Mouse (Mus musculus): ENCODE measurements around the gene Sertad3. TPM values are rescaled to one million over a fixed set of nuclear protein-coding genes. Genes with fewer than 3 reads are reported as not detected.
A peak's percentile ranks its signal among the peaks of the same experiment; 100 is the strongest.

The Sertad3 gene
- polyA plus RNA-seq, 2 experiments from 2014 or later, result 50.9 to 60.1 TPM

DNA sequence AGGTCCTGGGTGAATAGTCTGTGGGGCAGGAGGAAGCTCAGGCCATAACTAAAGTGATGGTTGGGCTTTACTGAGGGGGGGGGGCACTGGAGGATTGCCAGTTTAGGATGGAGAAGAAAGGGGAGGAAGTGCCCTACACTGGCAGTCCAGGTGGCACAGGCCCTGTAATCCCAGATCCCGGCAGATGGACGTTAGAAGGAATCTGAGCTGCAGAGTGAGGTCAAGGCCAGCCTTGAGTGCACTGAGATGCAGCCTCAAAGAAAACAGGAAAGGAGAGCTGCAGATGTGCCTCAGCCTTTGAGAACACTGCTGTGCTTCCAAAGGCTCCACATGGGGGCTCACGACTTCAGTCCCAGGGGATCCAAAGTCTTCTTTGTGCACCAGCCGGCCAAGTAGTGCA is 5.9 kb upstream of the Sertad3 start:
- no peak for ATAC-seq

DNA sequence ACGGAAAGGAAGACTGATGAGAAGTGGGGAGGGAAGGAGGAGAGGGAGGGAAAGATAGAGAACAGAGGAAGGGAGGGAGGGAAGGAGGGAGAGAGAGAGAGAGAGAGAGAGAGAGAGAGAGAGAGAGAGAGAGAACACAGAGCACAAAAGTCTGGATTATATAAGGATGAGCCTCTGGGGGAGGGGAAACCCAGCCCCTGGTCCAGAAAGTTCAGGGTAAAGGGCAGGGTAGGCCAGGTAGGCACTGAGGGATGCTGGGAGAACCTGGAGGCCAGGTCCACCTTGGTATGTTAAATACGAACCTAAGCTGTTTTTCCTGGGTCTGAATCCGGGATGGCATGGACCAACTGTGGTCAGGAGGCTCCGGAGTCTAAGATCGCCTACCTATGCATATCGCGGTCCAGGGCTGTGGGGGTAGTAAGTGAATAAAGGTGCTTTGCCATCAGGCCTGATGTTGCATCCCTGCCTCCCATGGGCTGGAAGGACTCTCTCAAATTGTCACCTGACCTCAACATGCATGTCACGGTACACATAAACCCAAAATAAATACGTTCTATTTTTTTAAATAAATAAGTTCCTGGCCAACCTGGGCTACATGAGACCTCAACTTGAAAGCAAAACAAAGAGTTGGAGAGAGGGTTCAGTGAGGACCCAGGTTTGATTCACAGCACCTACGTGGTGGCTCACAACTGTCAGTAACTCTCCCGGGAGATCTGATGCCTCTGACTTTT is 2.0 kb upstream of the Sertad3 start:
- no peak for ATAC-seq

DNA sequence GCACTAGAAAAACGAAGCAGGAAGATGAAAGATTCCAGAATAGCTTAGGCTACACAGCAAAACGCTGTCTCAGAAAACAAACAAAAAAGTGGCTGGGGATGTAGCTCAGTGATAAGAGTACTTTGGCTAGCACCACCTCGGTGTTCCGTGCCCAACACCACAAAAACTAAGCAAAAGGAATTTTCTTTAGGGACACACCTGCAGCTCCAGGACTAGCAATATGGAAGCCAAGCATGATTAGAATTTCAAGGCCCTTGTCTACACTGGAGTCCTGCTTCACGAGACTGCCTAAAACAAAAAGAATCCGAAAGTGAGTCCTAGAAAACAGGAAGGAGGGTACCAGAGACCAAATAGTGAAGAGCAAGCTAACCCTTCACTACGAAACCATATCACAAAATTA is 972 bp upstream of the Sertad3 start:
- no peak for ATAC-seq

DNA sequence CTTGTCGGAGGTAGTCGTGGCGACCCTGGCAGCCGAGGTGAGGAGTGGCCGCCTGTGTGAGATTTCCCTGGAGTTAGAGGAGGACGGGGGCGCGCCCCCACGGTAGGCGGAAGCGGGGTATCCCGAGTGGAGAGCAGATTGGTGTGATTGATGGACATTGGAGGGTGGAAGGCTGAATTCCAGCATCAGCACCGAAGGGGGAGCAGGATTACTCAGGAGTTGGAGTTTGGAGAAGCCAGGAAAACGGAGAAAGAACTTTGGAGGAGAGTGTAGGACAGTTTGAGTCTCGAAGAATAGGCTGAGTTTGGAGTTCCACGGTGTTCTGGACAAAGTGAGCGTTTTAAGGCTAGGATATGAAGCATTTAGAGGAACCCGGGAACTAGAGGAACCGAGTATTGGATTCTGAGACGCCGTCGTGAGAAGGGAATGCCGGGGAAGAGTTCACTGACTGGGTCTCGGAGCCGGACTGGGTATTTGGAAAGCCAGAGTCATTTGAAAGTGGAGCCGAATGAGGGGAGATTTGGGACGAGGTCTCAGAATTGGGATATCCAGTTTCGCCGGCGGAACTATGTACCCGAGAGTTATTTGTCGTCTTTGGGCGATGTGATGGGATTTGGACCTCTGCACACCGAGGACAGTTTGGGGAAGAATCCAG is 394 bp downstream of the Sertad3 start:
- ATAC-seq, result peak; percentile 11

DNA sequence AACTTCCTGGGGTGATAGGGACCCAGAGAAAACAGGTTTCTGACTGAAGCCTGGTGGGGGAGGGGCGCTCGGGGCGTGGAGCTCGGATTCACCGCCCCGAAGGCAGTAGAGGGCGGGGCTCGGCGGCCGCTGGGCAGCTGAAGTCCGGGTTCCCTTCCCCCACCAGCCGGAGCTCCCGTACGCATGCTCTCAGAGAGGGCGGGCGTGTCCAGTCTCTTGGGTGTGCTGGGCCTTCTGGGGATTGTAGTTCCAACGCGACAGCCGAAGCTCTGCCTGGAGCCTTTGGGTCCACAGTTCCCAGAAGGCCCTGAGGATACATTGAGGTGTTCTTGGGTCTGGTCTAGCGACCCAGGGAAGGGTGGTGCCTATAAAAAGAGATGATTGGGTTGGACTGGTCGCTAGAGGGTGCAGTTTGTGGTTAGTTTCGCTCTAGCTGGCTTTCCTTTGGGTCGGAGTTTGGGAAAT is 954 bp downstream of the Sertad3 start:
- peak; percentile 75 for ATAC-seq

DNA sequence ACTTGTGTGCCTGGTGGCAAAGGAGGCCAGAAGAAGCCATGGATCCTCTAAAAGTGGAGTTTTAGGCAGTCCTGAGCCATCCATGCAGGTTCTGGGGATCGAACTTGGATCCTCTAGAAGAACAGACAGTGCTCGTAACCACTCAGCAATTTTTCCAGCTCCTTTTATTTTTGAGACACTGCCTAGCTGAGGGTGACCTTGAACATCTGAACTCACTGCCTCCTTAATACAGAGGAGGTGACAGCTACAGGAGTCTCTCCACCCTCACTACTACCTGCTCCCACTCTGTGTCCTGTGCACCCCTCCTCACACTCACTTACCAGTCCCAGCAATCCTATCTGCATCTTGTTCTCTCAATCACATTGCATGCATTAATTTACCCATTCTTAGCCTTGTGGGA is 2.0 kb downstream of the Sertad3 start:
- ATAC-seq, result no peak

DNA sequence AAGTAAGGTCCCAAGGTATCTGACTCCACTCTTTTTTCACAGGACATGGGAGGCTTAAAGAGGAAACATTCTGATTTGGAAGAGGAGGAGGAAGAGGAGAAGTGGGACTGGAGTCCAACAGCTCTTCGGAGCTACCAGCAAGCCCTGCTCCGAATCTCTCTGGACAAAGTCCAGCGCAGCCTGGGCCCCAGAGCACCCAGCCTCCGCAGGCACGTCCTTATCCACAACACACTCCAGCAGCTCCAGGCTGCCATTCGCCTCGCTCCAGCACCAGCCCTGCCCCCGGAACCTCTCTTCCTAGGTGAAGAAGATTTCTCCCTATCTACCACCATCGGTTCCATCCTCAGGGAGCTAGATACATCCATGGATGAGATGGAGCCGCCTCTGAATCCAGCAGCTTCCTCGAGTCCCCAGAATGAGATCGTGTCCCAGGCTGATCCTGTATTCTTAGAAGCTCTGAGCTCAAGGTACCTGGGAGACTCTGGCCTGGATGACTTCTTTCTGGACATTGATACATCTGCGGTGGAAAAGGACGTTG is 2.6 kb downstream of the Sertad3 start:
- ATAC-seq, result no peak

DNA sequence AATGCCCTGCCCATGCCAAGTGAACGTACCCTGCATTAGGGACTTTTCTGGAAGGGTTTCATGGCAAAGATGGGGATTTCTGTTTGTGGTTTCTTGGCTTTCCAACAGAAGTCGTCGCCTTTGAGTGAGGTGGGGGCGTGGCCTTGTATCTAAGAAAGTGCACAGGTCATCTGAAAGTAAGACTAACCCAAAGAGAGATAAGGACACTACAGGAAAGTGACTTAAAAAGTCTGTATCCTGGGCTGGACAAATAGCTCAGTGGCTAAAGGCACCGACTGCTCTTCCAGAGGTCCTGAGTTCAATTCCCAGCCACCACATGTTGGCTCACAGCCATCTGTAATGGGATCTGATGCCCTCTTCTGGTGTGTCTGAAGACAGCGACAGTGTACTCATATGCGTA is 5.0 kb downstream of the Sertad3 start:
- ATAC-seq, result no peak

DNA sequence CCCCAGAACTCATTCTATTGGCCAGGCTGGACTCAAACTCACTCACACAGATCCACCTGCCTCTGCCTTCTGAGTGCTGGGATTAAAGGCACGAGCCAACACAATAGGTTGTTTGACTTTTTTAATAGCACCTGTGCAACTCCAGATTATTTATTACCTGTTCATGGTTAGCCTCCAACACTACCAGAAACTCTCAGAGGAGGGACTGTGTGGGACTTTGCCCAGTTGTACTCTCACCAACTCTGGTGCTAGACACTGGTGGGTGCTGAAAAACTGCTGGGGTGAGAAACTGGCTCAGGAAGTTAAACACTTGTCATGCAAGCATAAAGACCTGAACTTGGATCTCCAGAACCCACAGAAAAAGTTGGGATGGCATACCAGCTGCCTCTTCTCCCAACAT is 6.2 kb downstream of the Sertad3 start:
- no peak for ATAC-seq

DNA sequence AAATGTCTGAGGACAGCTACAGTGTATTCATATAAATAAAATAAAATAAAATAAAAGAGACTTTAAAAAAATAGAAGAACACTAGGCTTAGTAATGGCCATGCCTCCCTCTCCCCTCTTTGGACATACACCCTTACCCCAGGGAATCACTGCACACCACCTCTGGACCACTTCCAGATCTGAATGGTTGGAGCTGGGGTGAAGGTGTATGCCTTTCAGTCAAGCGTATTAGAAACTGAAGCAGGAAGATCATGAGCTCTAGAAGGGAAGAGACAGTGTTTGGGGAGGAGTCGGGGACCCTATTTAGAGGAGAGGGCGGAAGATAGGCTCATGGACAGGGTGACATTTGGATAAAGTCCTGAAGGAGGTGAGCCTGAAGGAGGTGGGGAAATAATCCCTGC is 6.9 kb downstream of the Sertad3 start:
- no peak for ATAC-seq

DNA sequence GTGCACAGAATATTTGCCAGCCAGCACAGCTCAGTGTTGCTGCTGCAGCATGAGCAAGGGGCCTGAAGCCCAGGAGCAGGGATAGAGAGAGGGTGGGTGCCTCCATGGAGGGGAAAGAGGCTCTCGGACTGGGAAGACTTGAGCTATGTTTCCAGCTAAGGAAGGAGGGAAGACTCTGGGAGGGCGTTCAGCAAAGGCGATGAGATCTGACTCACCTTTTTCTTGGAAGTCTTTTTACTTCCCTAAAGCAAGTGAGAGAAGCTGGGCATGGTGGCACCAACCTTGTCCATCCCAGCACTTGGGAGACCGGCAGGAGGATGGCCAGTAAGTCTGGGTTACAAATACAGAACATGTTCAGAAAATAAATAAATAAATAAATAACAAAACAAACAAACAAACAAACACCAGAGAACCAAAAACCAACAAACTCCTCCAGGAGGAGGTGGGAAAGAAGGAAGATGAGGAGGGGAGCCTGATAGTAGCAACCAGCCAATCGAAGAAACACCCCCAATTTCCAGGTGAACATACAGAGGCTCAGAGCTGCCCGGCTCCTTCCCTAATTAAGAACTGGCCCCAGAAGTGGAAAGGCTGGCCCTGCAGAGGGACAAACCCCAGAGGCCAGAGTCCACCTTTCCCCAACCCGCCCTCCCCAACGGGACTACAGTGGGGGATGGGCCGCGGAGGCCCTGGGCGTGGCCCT is 7.5 kb downstream of the Sertad3 start:
- ATAC-seq, result no peak

DNA sequence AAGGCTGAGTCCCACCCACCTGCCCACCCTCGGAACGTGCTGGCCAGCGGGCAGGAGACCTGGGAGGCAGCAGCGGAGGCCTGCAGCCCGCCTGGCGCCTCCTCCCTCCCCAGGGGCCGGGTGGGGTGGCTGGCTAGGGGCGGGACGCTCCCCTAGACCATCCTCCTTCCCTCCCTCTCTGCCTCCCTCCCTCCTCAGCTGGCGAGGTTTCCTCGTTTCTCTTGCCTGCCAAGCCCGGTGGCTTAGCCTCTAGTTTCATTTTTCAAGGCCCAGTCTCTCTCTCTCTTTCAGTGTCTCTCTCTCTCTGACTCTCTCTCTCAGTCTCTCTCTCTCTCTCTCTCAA is 8.0 kb downstream of the Sertad3 start:
- ATAC-seq, result peak; percentile 84

DNA sequence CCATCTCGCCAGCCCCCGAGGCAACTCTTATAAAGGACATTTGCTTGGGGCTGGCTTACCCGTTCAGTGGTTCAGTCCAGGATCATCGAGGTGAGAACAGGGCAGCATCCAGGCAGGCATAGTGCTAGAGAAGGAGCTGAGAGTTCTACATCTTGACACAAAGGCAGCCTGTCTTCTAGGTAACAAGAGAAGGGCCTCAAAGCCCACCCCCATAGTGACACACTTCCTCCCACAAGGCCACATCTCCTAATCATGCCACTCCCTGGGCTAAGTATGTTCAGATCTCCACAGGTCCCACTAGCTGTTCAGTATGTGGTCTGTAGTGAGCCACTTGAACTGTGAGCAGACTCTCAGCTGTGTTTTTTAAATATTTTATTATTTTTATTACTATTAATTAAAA is 10.3 kb downstream of the Sertad3 start:
- no peak for ATAC-seq

DNA sequence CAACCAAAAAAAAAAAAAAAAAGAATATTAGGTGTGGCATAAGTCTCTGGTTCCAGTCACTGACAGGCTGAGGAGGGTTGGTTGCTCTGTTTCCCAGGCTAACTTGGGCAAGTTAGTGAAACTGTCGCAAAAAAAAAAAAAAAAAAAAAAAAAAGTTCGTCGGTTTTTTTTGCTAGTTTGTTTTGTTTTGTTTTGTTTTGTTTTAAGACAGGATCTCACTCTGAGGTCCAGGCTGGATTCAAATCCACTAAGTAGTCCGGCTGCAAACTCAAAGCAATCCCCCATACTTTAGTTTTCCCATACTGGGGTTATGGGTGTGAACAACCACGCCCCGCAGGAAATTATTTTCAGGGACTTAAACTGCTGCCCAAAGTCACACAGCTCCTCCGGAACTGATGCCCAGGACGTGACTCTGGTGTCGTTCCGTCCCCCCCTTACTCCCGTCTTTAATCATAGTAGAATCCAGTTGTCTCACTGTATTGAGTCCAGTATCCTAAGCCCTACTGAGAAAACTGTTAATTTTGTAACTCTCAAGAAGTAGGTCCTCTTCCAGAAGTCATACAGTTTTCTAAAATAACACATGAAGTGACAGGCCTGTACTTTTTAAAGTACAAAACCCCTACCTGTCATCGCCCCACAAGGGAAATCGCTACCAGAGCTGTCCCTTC is 12.7 kb downstream of the Sertad3 start:
- ATAC-seq, result no peak

DNA sequence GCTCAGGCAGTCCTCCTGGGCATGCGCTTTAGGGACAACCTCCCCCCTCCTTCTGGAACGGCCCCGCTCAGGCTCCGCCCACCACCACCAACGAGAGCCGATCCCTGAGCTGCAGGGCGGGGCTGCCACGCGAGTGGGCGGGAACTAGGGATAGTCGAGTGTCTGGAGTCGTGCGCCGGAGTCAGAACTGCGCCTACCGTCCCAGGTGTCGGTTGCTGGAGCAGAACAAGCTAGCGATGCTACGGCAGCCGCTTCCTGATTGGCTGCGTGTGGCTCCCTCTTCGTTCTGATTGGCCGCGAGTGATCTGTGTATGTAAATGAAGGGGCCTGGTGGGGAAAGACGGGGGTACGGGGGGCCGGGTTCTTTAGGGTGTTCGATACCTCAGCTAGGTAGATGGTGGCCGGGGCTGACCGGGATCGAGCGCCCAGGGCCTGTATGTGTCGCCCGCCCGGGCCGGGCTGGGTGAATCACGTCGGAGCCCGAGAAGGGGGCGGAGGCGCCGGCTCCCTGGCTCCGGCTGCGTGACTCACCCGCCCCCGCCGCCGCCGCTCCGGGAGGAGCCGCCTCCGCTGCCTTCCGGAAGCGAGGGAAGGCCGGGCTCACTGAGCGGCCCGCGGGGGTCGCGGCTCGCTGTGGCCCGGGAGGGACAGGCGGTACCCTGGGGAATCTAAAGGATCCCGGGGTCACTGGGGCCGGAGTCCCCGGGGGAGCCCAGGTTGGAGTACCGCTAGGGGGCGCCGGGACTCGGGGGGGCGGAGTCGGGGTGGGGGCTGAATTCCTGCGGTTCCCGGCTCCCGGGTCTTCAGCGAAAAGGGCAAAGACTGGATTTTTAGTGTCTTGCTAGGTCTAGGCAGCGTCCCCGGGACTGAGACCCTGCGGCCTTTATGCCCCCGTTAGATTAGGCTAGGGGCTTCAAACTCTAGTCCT is 13.5 kb downstream of the Sertad3 start, which contains the start of gene Sertad1:
Sertad1 (plus strand) TSS at position 141 of the 928 bp plus-strand sequence.
- ATAC-seq, result peak; percentile 83

DNA sequence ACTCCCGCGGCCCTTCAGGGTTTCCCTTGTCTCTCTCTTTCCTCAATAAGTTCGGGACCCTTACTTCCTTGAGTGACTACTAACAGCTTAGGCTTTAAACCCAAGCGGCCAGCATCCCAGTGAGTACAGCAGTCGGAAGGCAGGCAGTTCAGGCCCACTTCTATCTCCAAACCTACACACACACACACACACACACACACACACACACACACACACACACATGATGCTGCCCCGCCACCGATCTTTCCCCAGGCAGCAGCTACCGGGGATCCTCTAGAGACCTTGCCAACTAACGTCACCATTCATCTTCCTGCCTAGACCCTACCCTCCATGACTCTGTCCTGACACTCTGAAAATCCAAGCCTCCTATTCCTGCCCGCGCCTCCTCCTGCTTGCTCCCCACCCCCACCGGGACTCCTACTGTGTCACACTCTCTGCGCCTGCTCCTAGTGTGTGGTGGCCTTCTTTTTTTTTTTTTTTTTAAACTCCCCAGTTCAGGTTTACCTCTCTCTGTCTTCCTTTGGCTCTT is 14.2 kb downstream of the Sertad3 start:
- peak; percentile 8 for ATAC-seq

DNA sequence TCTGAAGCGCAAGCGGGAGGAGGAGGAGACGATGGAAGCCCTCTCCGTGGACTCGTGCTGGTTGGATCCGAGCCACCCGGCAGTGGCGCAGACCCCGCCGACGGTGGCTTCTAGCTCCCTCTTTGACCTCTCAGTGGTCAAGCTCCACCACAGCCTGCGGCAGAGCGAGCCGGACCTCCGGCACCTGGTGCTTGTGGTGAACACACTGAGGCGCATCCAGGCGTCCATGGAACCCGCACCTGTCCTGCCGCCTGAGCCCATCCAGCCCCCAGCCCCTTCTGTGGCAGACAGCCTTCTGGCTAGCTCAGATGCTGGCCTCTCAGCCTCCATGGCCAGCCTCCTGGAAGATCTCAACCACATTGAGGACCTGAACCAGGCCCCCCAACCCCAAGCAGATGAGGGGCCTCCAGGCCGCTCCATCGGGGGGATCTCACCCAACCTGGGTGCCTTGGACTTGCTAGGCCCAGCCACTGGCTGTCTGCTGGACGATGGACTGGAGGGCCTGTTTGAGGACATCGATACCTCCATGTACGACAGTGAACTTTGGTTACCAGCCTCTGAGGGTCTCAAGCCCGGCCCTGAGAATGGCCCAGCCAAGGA is 15.8 kb downstream of the Sertad3 start:
- no peak for ATAC-seq

DNA sequence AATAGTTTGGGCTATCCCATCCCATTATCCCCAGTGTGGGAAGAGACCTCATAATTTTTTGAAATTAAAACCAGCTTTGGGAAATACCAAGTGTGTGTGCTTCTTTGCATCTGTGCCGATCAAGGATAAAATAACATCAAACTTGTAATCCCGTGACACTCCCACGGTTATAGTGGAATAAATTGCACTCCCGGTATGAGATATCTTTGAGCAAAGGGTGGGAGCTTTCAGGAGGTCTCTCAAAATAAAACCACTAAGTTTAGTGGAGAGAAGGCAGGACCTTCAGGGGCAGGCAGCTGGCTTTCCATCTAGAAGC is 16.6 kb downstream of the Sertad3 start:
- no peak for ATAC-seq

DNA sequence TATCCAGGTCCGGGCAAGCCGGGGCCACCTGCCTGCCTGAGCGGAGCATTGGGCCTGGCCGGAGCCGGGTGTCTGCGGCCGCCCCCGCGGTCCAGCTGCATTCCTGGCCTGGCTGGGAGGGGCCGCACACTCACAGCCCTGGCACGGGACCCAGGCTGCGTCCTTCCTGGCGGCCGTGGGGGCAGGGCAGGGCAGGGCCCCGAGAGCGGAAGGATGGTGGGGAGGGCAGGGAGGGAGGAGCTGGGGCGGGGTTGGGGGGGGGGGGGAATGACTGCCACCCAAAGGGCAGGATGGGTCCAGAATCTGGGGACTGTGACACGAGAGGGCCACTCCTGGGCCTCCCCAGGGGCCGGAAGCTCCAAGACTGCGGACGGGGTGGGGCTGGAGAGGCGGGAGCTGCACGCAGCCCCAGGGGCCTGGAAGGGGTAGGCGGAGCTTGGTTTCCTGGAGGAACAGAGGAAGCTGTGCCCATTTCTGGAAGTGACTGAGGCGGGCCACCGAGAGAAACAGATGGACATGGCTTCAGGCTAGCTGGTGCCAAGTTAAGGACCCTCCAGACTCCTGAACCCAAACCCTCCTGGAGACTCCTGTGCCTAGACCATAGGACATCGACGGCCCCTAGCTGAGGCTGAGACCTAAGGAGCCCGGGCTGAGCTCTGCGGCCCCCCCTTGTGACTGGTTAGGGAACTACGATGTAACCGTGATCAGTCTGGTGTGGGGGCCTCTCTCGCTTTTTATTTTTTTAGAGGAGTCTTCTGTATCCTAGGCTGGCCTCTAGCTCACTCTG is 17.2 kb downstream of the Sertad3 start:
- ATAC-seq, result peak; percentile 40

DNA sequence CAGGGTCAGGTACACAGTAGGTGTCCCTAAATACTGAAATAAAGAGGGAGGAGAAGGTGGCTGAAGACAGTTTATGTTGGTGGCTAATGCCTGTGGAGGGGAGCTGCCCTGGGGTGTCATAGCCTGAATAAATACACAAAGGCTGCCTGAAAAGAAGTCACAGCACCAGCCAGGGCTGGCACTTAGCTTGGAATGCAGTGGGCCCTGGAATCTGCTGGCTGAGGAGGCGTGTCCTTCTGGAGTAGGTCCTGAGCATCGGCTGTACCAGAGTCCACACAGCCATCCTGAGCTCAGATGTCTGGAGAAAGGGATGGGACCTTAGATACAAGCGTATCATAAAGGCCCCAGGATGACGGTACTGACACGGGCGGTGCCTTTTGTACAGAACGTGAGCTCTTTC is 18.3 kb downstream of the Sertad3 start:
- ATAC-seq, result no peak

Data from CD4-positive, CD25-positive, alpha-beta regulatory T cell, adult 4 months (primary cell).